Mouse (Mus musculus) B cell, adult 62 days (primary cell): ENCODE results near the gene Mmp24. TPM values are rescaled to one million over a fixed set of nuclear protein-coding genes. Genes with fewer than 3 reads are reported as not detected.

ENCODE experiments used
- total RNA-seq: library from RNA; stranded (reverse); gene quantifications from 4 replicates; pipeline ENCODE4 v1.2.4, GENCODE M21; 2023

Gene Mmp24
- total RNA-seq, result not detected in 4 replicates

DNA sequence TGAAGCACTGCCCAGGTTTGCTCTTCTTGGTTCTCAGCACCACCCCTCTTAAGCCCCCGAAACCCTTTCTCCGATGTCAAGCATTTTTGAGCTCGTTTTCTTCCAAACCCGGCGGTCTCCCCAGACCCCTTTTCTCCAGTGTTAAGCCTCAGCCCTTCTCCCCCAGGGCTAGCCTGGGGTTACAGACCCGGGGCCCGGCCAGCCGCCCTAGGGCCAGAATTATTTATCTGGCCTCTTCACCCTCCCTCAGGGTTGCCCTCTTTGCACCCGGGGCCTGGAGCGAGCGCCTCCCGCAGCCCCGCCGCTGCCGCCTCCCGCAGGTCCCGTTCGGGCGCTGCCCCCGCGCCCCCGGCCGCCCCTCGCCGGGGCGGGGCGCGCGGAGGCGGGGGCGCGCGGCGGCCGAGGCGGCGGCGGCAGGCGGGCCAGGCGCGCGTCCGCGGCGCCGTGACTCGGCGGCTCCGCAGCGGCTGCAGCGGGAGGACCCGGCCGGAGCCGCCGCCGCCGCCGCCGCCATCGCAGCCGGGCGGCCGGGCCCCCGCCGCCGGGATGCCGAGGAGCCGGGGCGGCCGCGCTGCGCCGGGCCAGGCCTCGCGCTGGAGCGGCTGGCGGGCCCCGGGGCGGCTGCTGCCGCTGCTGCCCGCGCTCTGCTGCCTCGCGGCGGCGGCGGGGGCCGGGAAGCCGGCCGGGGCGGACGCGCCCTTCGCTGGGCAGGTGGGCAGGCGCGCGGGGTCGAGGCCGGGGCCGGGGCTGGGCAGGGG is at the start of gene Mmp24:
TSS of gene Mmp24 (plus strand) at position 416 of the 758 bp plus-strand sequence.

DNA sequence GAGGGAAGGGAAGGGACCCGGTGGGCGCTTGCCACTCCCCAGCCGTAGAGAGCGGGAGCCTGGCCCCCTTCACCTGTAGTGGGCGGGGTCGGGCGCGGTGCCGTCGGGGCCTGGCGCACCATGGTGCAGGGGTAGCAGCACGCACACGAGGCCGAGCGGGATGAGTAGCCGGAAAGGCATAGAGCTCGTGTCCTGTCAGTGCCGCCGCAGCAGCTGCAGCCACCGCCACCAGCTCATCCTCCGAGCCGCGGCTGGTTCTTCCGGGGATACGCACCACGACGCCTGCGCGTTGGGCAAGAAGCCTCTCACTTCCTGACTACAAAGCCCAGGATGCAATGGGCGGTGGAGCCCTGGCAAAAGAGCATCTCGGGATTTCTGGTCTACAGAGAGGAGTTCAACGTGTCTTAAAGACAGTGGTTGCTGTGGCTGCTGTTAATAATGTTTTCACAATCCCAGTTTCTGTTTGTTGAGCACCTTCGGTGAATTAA is 45.9 kb upstream of the Mmp24 start, which contains the start of gene Edem2:
TSS of gene Edem2 (minus strand) at position 318 of the 488 bp plus-strand sequence.

GRCm38 (mm10) chr2:155735766-155736165 is 39.4 kb upstream of the Mmp24 start, which contains the start of gene Gm17581:
Gm17581 (minus strand) TSS chr2:155735866.

DNA sequence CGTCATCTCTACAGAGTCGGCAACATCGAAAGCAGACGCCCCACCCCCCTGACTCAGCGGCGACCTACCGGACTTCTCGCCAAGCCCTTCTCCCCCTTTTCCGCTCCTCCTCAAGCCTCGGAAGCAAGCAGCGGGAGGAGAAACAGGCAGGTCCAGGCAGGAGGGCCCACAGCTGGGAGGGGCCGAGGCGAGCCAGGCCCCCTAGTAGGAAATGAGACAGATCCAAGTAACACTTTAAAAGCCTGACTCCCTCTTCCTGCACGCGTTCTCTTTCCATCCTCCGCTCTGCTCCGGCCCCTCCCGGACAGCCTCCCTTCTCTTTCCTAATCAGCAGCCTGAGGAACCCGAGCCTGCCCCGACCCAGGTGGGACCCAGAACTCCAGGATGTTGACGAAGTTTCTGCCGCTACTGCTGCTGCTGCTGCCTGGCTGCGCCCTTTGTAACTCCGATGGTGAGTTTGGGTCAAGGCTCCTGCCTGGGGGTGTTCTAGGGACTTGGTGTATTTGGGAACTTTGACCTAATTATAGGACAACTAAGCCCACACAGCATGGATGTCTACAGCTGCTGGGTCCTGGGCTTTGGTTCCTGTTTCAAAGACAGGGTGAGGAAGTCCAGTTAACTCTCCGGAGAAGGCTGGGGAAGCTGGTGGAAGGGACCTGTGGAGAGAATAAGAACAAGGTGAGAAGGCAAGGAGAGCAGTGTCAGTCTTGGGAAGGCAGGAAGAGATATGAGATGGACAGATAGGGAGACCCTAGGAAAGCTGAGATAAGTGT is 23.9 kb upstream of the Mmp24 start, which contains the start of gene Procr:
TSS of gene Procr (plus strand) at position 104 of the 773 bp plus-strand sequence.

DNA sequence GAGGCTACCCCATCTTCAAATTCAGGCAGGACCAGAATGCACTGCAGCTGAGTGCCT is 44.1 kb downstream of the Mmp24 start, which contains the start of gene BC029722:
TSS of gene BC029722 (minus strand) at position 35 of the 57 bp plus-strand sequence.

DNA sequence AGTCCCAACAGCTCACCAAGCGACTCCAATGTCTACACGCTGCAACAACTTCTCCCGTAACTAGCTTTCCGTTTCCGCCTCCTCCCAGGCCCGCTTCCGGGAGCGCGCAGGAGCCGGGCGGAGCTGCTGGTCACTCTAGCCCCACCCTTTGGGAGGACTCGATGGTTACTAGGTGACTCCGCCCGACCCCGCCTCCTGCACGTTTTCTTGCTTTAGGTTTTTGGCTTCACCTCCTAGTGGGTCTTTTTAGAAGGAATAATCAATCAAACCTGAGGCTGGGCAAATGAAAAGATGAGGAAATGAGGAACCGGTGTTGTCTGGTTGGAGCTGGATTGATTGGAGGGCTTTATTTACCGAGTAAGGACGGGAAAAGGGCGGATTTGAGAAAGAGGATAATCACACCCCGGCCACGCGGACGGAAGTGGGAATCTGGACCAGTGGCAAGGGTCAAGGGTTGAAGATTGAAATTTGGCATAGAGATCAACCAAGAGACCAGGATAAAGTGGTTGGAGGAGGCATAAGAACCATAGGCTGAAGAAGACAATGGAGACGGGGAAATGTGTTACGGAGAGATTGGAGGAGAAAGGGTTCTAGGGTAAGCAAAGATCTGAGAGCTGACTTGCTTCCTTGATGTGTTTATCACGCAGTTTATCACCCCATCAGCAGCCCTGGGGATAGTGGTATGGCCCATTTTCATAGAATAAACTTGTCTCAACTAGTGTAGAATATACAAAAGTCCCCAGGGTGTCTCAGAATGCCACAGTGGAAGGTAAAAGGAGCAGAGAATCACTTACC is 51.7 kb downstream of the Mmp24 start, which contains the start of gene Eif6:
TSS of gene Eif6 (minus strand) at position 296 of the 795 bp plus-strand sequence.

DNA sequence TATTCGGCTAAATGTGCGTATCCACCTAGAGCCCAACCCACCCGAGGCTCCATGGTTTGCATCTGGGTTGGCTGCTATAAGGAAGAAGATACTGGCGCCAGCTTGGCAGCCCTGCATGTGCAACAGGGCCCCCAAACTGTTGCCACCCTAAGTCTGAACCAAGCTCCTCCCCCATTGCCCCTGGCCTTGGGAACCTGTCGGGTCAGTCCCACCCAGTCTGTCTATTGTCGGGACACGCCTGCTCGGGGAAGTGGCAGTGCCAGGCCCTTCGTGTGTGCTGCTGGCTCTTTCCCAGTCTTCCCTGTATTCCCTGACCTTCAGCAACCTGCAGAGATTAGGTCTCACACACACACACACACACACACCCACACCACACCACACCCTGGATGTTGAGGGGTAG is 59.6 kb downstream of the Mmp24 start, which contains the start of gene Fam83c:
TSS of gene Fam83c (minus strand) at position 123 of the 400 bp plus-strand sequence.

Other genes starting within 250 kb of the Mmp24 start
- gene Gss, start 182.5 kb upstream of the Mmp24 start, total RNA-seq, result 11.1 to 14.3 TPM (median 12.5 TPM) in 4 replicates
- not detected in 4 replicates for gene Myh7b, start 164.1 kb upstream of the Mmp24 start, total RNA-seq
- gene Trpc4ap, start 83.0 kb upstream of the Mmp24 start, total RNA-seq, result 156 to 174 TPM (median 165 TPM) in 4 replicates
- 30.0 to 35.9 TPM (median 32.6 TPM) in 4 replicates for gene Edem2, start 45.9 kb upstream of the Mmp24 start, total RNA-seq
- not detected in 4 replicates for gene Gm17581, start 39.5 kb upstream of the Mmp24 start, total RNA-seq
- not detected in 4 replicates for gene Procr, start 24.2 kb upstream of the Mmp24 start, total RNA-seq
- 25.4 to 31.1 TPM (median 27.5 TPM) in 4 replicates for gene BC029722, start 44.1 kb downstream of the Mmp24 start, total RNA-seq
- 64.2 to 99.8 TPM (median 92.5 TPM) in 4 replicates for gene Eif6, start 51.6 kb downstream of the Mmp24 start, total RNA-seq
- 0.18 TPM in 1 of 4 replicates, not detected in the others for gene Fam83c, start 59.5 kb downstream of the Mmp24 start, total RNA-seq
- gene Uqcc1, start 155.0 kb downstream of the Mmp24 start, total RNA-seq, result 32.0 to 42.2 TPM (median 34.6 TPM) in 4 replicates
- gene Gm15557, start 165.4 kb downstream of the Mmp24 start, total RNA-seq, result not detected in 4 replicates
- gene Gdf5, start 170.0 kb downstream of the Mmp24 start, total RNA-seq, result not detected in 4 replicates
- gene Cep250, start 181.1 kb downstream of the Mmp24 start, total RNA-seq, result 58.5 to 72.8 TPM (median 62.7 TPM) in 4 replicates
- 1.3 to 3.1 TPM (median 2.2 TPM) in 4 replicates for gene 6430550D23Rik, start 232.6 kb downstream of the Mmp24 start, total RNA-seq
- 66.9 to 83.2 TPM (median 76.8 TPM) in 4 replicates for gene Ergic3, start 232.7 kb downstream of the Mmp24 start, total RNA-seq